Mouse (Mus musculus): ENCODE measurements around the gene Pcsk6. TPM values are rescaled to one million over a fixed set of nuclear protein-coding genes. Genes with fewer than 3 reads are reported as not detected.

Pcsk6 gene
- polyA plus RNA-seq, 1 experiment from 2014 or later = 1.4 TPM

DNA sequence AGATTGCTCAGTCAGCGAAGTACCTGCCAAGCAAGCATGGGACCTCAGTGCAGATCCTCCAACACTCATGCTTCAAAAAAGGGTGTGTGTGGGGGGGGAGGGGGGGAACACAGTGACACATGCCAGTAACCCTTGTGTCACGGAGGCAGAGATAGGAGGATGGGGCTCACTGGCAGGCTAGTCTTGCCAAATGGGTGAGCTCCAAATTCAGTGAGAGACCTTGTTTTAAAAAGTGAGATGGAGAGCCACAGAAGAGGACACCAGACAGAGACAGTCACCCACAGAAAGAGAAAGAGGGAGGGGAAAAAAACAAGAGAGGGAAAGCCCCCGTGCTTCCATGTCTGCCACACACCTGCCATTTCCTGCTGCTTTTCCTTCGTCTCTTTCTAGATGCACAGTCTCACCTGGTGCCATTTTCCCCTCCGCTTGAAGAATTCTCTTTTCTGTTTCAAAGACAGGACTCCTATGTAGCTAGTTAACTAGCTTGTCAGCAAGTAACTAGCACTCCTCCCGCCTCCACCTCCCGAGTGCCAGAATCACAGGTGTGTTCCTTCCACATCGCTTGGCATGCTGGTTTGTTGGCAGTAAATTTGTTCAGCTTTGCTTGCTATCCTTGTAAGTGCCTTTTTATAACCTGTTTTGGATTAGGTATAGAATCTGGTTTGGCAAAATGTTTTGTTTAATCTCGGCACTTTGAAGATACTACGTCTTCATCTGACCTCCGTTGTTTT lies 146.8 kb downstream of the Pcsk6 start:
- ATAC-seq (ENCODE audit: low FRiP score) = no peak
- Histone ChIP-seq H3K36me3 (no peaks in the 10 kb centered on the region), H3K4me2 (no peak overlapping the region), H3K27me3 (replicated peaks) (no peaks in the 10 kb centered on the region), H3K4me1 (peaks cover 6% of the 10 kb centered on the region; the same call in 1 of the 2 replicates), H3K27ac (replicated peaks) (no peak overlapping the region), H3K9me3 (replicated peaks) (no peaks in the 10 kb centered on the region), H3K9ac (replicated peaks) (no peak overlapping the region), H3K4me3 (replicated peaks) (no peak overlapping the region)
- WGBS = 81% methylated on average over 11 of the region's 11 CpGs

DNA sequence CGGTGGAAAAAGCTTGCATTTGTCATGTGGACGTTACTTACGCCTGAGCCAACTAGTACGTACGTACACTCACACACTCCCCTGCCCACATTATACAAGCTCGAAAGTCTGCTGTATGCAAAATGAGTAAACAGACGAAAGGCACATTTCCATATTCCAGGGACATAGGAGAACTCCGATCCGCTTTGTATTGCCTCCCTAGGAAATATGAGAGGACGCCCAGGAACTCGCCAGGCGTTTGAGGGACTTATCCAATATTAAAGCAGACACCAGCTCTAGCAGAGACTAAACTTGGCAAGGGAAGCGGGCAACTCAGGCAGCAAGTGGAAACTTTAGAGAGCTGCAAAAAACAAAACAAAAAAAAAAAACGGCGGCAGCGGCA lies 147.3 kb downstream of the Pcsk6 start:
- H3K4me3 ChIP-seq (replicated peaks) = no peak overlapping the region
- H3K4me2 ChIP-seq = no peak overlapping the region
- H3K36me3 ChIP-seq = no peaks in the 10 kb centered on the region
- no peak overlapping the region for H3K27ac ChIP-seq (replicated peaks)
- no peak for ATAC-seq (ENCODE audit: low FRiP score)
- H3K9ac ChIP-seq (replicated peaks) = no peak overlapping the region
- peaks cover 2% of the 10 kb centered on the region; the same call in 1 of the 2 replicates for H3K4me1 ChIP-seq
- no peaks in the 10 kb centered on the region for H3K27me3 ChIP-seq (replicated peaks)
- no peaks in the 10 kb centered on the region for H3K9me3 ChIP-seq (replicated peaks)
- 84% methylated on average over 16 of the region's 16 CpGs for WGBS

DNA sequence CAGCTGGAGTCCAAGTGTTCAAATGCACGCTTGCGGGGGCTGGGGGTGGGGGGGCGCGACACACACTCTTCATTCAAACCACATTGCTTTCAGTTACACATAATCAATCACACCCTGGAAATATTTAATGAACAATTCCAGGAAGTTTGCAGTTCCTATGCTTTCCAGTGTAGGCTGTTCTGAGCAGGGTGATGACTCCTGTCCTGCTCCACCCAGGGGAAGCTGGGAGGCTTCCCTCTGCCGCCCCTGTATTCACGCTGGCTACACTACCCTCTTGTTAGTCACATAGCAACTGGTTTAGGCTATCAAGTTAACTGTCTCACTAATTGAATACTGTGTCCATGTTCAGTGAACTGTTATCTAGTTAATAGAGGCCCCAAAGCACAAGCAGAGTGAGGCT lies 149.0 kb downstream of the Pcsk6 start:
- Histone ChIP-seq H3K27ac (replicated peaks) (no peak overlapping the region), H3K4me2 (no peak overlapping the region), H3K36me3 (no peaks in the 10 kb centered on the region), H3K9ac (replicated peaks) (no peak overlapping the region), H3K9me3 (replicated peaks) (no peaks in the 10 kb centered on the region), H3K27me3 (replicated peaks) (no peaks in the 10 kb centered on the region), H3K4me1 (no peaks in the 10 kb centered on the region), H3K4me3 (replicated peaks) (no peak overlapping the region)
- no peak for ATAC-seq (ENCODE audit: low FRiP score)
- 83% methylated on average over 6 of the region's 6 CpGs for WGBS

DNA sequence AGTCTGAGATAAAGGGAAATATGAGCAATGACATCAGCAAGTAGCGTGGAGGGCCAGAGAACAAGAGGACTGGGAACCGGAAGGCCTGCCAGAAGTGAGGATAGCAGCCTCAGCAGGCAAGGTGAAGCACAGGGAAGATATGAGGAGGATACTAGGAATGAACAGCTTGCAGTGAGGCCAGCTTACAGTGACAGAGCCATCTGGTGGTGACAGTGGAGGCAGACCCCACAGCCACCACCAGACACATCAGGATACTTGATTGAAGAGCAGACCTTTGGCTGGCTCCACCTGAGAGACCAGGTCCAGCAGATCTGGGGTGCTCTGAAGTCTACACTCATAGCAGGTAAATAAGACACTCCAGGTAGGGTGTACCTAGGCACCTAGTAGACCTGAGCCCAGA lies 166.2 kb downstream of the Pcsk6 start:
- Histone ChIP-seq H3K4me3 (replicated peaks) (no peak overlapping the region), H3K4me1 (no peaks in the 10 kb centered on the region), H3K27ac (replicated peaks) (no peak overlapping the region), H3K4me2 (no peak overlapping the region), H3K36me3 (no peaks in the 10 kb centered on the region), H3K9me3 (replicated peaks) (no peaks in the 10 kb centered on the region), H3K9ac (replicated peaks) (no peak overlapping the region), H3K27me3 (replicated peaks) (no peaks in the 10 kb centered on the region)
- peak; percentile 53; the same call in 1 of the 2 replicates for ATAC-seq (ENCODE audit: low FRiP score)
- WGBS = 85% methylated on average over 2 of the region's 2 CpGs

DNA sequence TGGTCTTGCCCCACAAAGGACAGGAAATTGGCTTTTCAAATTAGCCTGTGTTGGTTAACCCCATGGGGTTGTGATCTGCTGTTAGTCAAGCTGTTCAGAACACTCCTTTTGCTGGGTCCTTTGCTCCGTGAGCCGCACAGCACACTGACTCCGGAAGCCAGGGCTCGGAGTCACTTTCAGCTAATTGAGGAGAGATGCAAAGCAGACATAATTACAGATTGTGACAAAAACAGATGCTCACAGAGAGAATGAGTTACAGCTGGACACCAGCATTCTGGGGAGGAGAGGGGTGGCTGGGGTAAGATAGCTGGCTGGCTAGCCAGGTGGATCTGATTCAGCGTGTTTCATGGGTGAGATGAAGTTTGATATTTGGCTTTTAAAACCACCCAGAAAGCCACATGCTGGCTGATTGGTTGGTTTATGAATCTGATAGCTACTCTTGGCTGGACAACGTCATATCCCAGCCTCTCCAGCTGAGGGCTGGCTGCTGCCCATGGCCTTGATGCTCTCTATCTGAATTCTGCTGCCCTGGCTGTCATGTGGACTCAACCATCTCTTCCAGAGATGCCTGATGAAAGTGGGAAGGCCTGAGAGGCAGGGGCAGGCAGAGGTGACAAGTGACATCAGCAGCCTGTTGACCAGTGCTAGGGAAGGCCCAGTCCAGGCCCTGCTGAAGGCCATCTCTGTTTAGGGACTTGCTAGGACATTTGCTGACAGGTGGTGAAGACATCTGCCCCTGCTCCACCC lies 167.4 kb downstream of the Pcsk6 start:
- ATAC-seq (ENCODE audit: low FRiP score) = no peak
- Histone ChIP-seq H3K27ac (replicated peaks) (no peak overlapping the region), H3K4me2 (no peak overlapping the region), H3K4me3 (replicated peaks) (no peak overlapping the region), H3K9me3 (replicated peaks) (no peaks in the 10 kb centered on the region), H3K36me3 (no peaks in the 10 kb centered on the region), H3K27me3 (replicated peaks) (no peaks in the 10 kb centered on the region), H3K9ac (replicated peaks) (no peak overlapping the region), H3K4me1 (no peaks in the 10 kb centered on the region)
- 52% methylated on average over 6 of the region's 6 CpGs for WGBS

DNA sequence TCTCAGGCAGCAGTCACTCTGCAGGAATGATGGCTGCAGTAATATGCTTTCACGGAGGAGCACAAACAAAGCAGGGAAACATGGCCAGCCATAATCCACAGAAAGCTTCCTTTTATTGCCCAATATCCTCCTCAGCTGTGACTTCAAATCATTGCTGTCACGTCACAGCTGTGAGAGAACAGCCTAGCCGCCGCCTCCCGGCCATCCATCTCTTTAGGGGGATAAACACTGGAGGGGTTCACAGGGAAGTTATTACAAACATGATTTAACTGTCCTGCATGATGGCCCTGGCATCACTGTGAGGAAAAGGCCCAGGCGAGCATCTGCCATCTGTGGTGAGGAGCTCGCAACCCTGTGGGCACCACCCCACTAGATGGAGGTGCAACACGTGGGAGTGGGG lies 175.3 kb downstream of the Pcsk6 start:
- H3K4me1 ChIP-seq = peaks cover 37% of the 10 kb centered on the region
- ATAC-seq (ENCODE audit: low FRiP score) = peak; percentile 42; the same call in 1 of the 2 replicates
- H3K9ac ChIP-seq (replicated peaks) = no peak overlapping the region
- WGBS = 32% methylated on average over 8 of the region's 8 CpGs
- H3K4me2 ChIP-seq = no peak overlapping the region
- 0 out of 2 replicates have a peak, but pooled peaks cover 3% of the 10 kb centered on the region for H3K27me3 ChIP-seq (replicated peaks)
- H3K9me3 ChIP-seq (replicated peaks) = no peaks in the 10 kb centered on the region
- H3K27ac ChIP-seq (replicated peaks) = 0 out of 2 replicates have a peak overlapping the region, but pooled peaks have one; percentile 2
- H3K4me3 ChIP-seq (replicated peaks) = no peak overlapping the region
- no peaks in the 10 kb centered on the region for H3K36me3 ChIP-seq

DNA sequence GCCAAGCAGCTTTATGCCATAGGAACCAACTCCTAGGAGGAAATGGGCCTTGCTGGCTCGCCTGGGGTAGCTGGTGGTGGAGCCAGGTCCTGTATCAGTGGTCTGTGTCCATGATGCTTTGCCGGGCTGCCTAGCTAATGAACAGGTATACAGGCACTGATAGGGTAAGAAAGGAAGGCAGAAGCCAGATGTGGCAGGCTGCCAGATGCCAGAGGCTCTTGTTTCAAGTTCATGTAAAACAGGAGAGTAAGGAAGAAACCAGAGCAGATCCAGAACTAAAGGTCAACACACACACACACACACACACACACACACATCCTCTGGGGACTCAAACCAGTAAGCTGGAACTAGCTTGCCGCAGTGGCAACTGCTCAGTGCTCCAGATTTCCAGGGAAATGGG lies 176.7 kb downstream of the Pcsk6 start:
- Histone ChIP-seq H3K36me3 (no peaks in the 10 kb centered on the region), H3K4me3 (replicated peaks) (no peak overlapping the region), H3K27me3 (replicated peaks) (0 out of 2 replicates have a peak, but pooled peaks cover 3% of the 10 kb centered on the region), H3K9me3 (replicated peaks) (no peaks in the 10 kb centered on the region), H3K4me1 (peaks cover 37% of the 10 kb centered on the region), H3K27ac (replicated peaks) (no peak overlapping the region), H3K9ac (replicated peaks) (no peak overlapping the region), H3K4me2 (no peak overlapping the region)
- 64% methylated on average over 3 of the region's 3 CpGs for WGBS
- ATAC-seq (ENCODE audit: low FRiP score) = no peak

DNA sequence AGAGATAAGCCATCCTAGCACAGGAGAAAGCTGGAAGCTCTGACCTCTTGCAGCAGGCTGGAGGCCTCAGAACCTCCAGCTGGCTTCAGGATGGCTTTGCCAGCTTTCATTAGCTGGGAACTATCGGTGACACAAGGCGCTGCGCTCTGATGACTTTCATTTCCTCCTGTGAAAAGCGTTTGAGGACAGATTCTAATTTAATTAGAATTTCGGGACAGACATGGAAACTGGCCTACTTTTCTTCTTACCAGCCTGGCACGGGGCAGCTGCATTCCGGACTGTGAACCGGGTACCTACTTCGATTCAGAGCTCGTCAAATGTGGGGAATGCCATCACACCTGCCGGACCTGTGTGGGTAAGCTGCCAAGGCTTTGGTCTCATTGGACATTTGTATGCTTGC lies 177.2 kb downstream of the Pcsk6 start:
- Histone ChIP-seq H3K27me3 (replicated peaks) (0 out of 2 replicates have a peak, but pooled peaks cover 3% of the 10 kb centered on the region), H3K9ac (replicated peaks) (no peak overlapping the region), H3K4me3 (replicated peaks) (no peak overlapping the region), H3K36me3 (no peaks in the 10 kb centered on the region), H3K4me2 (no peak overlapping the region), H3K4me1 (peaks cover 40% of the 10 kb centered on the region), H3K27ac (replicated peaks) (peak overlapping the region; percentile 48; the same call in 1 of the 2 replicates), H3K9me3 (replicated peaks) (no peaks in the 10 kb centered on the region)
- 67% methylated on average over 11 of the region's 11 CpGs for WGBS
- ATAC-seq (ENCODE audit: low FRiP score) = no peak

DNA sequence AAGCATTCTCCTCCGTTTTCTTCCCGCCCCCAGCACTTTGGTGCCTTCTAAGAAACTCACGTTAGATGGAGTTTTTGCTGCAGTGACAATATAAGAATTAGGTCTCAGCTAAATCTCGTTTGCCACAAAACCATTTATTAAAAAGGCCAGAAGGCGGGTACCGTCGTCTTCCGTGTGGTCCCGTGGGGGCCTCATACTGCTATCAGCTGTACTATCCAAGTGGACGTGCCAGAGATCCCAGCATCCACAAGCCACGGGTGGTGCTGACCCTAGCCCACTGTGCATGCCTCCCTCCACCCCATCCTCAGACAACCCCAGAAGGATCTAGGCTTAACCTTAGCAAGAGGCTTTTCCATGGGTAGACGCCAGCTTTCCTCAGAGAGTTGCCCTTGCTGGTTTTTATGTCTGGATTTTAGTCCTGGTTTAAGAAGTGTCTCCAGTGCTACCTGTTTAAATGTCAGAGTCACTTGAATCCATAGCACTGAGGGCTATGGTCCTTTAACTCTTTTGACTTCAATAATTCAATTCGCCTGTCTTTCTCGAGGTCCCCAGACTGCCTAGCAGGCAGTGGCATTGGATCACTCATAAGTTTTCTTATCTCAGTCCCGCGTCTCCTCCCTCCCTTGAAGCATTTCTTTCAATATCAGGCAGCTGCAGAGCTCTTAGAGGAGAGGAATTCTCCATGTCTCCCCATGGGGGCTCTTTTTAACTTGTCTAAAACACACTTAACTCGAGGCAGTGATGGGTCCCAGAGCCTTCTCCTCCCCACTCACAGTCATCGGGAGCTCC lies 178.7 kb downstream of the Pcsk6 start:
- Histone ChIP-seq H3K36me3 (no peaks in the 10 kb centered on the region), H3K9me3 (replicated peaks) (no peaks in the 10 kb centered on the region), H3K4me1 (peaks cover 55% of the 10 kb centered on the region), H3K4me2 (peak overlapping the region; percentile 26), H3K27me3 (replicated peaks) (no peaks in the 10 kb centered on the region), H3K9ac (replicated peaks) (no peak overlapping the region), H3K27ac (replicated peaks) (peak overlapping the region; percentile 28; the same call in 1 of the 2 replicates), H3K4me3 (replicated peaks) (no peak overlapping the region)
- no peak for ATAC-seq (ENCODE audit: low FRiP score)
- 60% methylated on average over 18 of the region's 18 CpGs for WGBS

DNA sequence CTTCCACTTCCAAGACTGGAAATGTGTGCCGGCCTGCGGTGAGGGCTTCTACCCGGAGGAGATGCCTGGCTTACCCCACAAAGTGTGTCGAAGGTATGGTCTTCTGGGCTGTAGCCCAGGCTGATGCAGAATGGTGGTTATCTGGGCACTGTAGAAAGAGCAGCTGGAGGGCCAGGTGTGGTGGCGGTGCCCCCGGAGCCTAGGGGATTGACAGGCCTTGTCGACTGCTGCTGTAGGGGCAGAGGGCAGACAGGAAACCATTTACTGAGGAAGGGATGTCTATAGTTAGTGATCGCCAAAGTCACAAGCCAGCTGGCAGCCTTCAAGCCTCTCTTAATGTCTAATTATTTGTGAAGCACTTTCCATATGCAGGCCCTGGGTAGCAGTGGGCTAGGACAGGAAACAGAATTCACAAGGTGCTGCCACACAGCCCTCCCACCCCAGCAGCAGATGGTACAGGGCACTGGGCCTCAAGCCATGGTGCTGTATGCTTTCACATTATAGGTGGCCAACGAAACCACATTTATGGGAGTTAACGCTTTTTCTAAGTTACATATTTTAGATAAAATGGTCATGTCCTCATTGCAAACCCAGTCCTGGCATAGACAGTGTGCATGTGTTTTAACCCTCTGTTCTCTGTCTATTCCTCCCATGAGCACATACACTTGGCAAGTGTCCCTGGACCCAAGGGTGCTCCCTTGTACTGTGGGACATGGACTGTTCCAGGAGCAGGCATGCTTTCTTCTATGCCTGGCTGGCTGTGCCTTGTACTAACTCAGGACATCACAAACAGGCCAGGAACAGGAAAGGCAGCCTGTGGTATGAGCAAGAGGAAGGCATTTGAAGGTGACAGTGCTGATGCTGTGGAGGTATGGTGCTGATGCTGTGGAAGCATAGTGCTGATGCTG lies 182.3 kb downstream of the Pcsk6 start, which contains the start of gene Gm45213:
Gm45213 (plus strand) TSS at position 51 of the 908 bp plus-strand sequence.
- WGBS = 62% methylated on average over 10 of the region's 10 CpGs
- ATAC-seq (ENCODE audit: low FRiP score) = no peak
- Histone ChIP-seq H3K4me3 (replicated peaks) (no peak within 1 kb of the TSS), H3K27me3 (replicated peaks) (no peaks in the 10 kb centered on the region), H3K4me1 (peaks cover 58% of the 10 kb centered on the region), H3K4me2 (no peak within 1 kb of the TSS), H3K9me3 (replicated peaks) (no peaks in the 10 kb centered on the region), H3K9ac (replicated peaks) (no peak within 1 kb of the TSS), H3K36me3 (no peaks in the 10 kb centered on the region), H3K27ac (replicated peaks) (peak within 1 kb of the TSS; percentile 49)

DNA sequence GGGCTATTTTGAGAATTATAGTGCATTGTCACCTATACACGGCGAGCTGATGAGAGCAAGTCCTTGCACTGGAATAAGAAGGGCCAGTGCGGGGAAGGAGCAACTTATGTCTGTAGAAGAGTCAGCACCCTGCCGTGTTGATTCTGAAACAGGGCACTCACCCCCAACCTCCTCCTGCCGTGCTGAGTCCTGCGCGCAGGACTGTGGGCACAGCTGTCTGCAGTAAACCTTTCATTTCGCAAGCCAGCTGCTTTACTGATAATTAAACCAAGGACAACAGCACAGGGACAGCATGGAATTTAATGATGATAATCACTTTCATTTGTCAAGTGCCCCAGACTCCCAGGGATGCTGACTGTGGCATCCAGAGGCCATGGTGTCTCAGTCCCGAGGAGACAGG lies 183.1 kb downstream of the Pcsk6 start:
- Histone ChIP-seq H3K27me3 (replicated peaks) (no peaks in the 10 kb centered on the region), H3K4me3 (replicated peaks) (no peak overlapping the region), H3K9ac (replicated peaks) (no peak overlapping the region), H3K27ac (replicated peaks) (peak overlapping the region; percentile 49; the same call in 1 of the 2 replicates), H3K4me2 (no peak overlapping the region), H3K9me3 (replicated peaks) (no peaks in the 10 kb centered on the region), H3K36me3 (no peaks in the 10 kb centered on the region), H3K4me1 (peaks cover 50% of the 10 kb centered on the region)
- peak; percentile 43 for ATAC-seq (ENCODE audit: low FRiP score)
- 24% methylated on average over 9 of the region's 9 CpGs for WGBS

All from neural tube, embryonic 15.5 days (tissue).